8 mouse cellular contexts compared by ENCODE assay signal in the genomic region with DNA sequence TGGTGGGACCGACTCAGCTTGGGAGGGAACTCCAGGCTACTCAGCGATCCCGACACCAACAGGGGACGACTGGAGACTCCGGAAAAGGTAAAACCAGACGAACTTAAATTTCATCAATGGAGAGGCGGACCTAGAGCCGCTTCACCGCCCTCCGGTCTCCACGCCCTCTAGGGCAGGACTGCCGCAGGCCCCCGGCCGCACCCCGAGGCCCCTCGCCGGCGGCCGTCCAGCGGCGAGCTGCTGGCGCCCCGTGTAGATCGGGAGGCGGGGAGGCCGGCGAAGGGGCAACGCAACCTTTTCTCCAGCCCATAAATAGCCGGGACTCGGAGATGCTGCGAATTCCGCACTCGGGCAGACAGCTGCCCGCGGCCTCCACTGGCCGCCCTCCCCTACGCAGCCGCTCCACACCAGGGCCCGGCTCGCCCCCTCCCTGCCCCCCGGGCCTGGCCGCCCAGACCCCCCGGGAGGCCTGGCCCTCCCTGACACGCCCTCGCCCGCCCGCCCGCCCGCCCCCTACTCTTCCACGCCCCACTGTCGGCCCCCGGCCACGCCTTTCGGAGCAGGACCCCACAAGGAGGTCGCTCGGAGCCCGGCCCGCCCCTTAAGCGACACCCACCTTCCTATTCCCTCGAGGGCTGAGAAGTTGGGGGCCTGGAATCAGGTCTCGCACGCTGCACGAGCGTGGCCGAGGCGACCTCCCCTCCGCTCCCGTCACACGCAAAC. TPM values are rescaled to one million over a fixed set of nuclear protein-coding genes. Genes with fewer than 3 reads are reported as not detected.
A peak's percentile ranks its signal among the peaks of the same experiment; 100 is the strongest.
DNase-seq lines count a peak whose midpoint lies in the region; ATAC-seq lines count a peak whose summit lies in the region.

No protein-coding gene starts in this region.

- peak; percentile 66 for ATAC-seq in granulocyte monocyte progenitor cell, adult 5-6 weeks (replicated peaks; ENCODE audit: poor library complexity, severe bottlenecking)
- ATAC-seq in intestine, embryonic 16.5 days = peak; percentile 94
- peak; percentile 95 for ATAC-seq in limb, embryonic 11.5 days (ENCODE audit: insufficient number of reproducible peaks, low FRiP score, low TSS enrichment, low read depth)
- ATAC-seq in midbrain, embryonic 12.5 days (ENCODE audit: low FRiP score, low read depth) = peak; percentile 92

- H3K27ac ChIP-seq in embryonic facial prominence, embryonic 10.5 days (replicated peaks) = peak overlapping the region; percentile 96
- H3K27ac ChIP-seq in intestine, embryonic 16.5 days (ENCODE audit: low read length) = peak overlapping the region; percentile 97
- H3K27ac ChIP-seq in limb, embryonic 11.5 days (replicated peaks; ENCODE audit: low read depth, low read length) = peak overlapping the region; percentile 84
- H3K27ac ChIP-seq in midbrain, embryonic 12.5 days (replicated peaks) = peak overlapping the region; percentile 80

- H3K4me3 ChIP-seq in embryonic facial prominence, embryonic 10.5 days = peak overlapping the region; percentile 83
- peak overlapping the region; percentile 75 for H3K4me3 ChIP-seq in intestine, embryonic 16.5 days (ENCODE audit: low read length)
- peak overlapping the region; percentile 75 for H3K4me3 ChIP-seq in limb, embryonic 11.5 days (ENCODE audit: low read depth, low read length)
- H3K4me3 ChIP-seq in midbrain, embryonic 12.5 days = peak overlapping the region; percentile 76

- H3K27me3 ChIP-seq in embryonic facial prominence, embryonic 10.5 days (replicated peaks; ENCODE audit: low read depth, poor library complexity, severe bottlenecking) = no peaks in the 10 kb centered on the region
- H3K27me3 ChIP-seq in intestine, embryonic 16.5 days (replicated peaks; ENCODE audit: control insufficient read depth, insufficient read depth, low read length) = no peaks in the 10 kb centered on the region
- H3K27me3 ChIP-seq in limb, embryonic 11.5 days (ENCODE audit: control insufficient read depth, insufficient read depth, low read length) = no peaks in the 10 kb centered on the region
- H3K27me3 ChIP-seq in midbrain, embryonic 12.5 days = no peaks in the 10 kb centered on the region

- WGBS in embryonic facial prominence, embryonic 10.5 days = under 1% methylated on average over 68 of the region's 69 CpGs
- WGBS in intestine, embryonic 16.5 days = under 1% methylated on average over 60 of the region's 69 CpGs
- WGBS in limb, embryonic 11.5 days = under 1% methylated on average over 43 of the region's 69 CpGs
- WGBS in midbrain, embryonic 12.5 days = under 1% methylated on average over 59 of the region's 69 CpGs

- peak overlapping the region; percentile 77 for H3K4me2 ChIP-seq in intestine, embryonic 16.5 days (ENCODE audit: low read depth, low read length)
- peak overlapping the region; percentile 55 for H3K4me2 ChIP-seq in limb, embryonic 11.5 days (ENCODE audit: low read depth, severe bottlenecking)
- peak overlapping the region; percentile 63 for H3K4me2 ChIP-seq in midbrain, embryonic 12.5 days (replicated peaks)

- DNase-seq in right cerebral cortex, adult 18-20 months = peak; percentile 71
- DNase-seq in right cerebral cortex, postnatal 4 days = no peak
- peak; percentile 92 for DNase-seq in embryonic facial prominence, embryonic 10.5 days (ENCODE audit: low spot score)
- peak; percentile 90 for DNase-seq in limb, embryonic 11.5 days (ENCODE audit: low spot score)
- peak; percentile 55 to 67 for DNase-seq in spleen, postnatal 10 days (ENCODE audit: low spot score in 2 of 2)

- peak overlapping the region; percentile 87 for H3K9ac ChIP-seq in intestine, embryonic 16.5 days (ENCODE audit: low read depth, low read length)
- peak overlapping the region; percentile 81 for H3K9ac ChIP-seq in limb, embryonic 11.5 days (ENCODE audit: low read length)
- peak overlapping the region; percentile 75 for H3K9ac ChIP-seq in midbrain, embryonic 12.5 days (replicated peaks)

- no peaks in the 10 kb centered on the region for H3K9me3 ChIP-seq in embryonic facial prominence, embryonic 10.5 days
- H3K9me3 ChIP-seq in intestine, embryonic 16.5 days (ENCODE audit: control insufficient read depth, low read length) = no peaks in the 10 kb centered on the region
- no peaks in the 10 kb centered on the region for H3K9me3 ChIP-seq in limb, embryonic 11.5 days (ENCODE audit: control insufficient read depth, low read length)
- H3K9me3 ChIP-seq in midbrain, embryonic 12.5 days = no peaks in the 10 kb centered on the region

- peaks cover 21% of the 10 kb centered on the region for H3K4me1 ChIP-seq in embryonic facial prominence, embryonic 10.5 days
- peaks cover 18% of the 10 kb centered on the region for H3K4me1 ChIP-seq in intestine, embryonic 16.5 days (ENCODE audit: control insufficient read depth, insufficient read depth, low read length)
- 0 out of 2 replicates have a peak, but pooled peaks cover 3% of the 10 kb centered on the region for H3K4me1 ChIP-seq in limb, embryonic 11.5 days (ENCODE audit: control insufficient read depth, insufficient read depth, low read length)
- H3K4me1 ChIP-seq in midbrain, embryonic 12.5 days = peaks cover 16% of the 10 kb centered on the region

- no peaks in the 10 kb centered on the region for H3K36me3 ChIP-seq in embryonic facial prominence, embryonic 10.5 days (replicated peaks)
- no peaks in the 10 kb centered on the region for H3K36me3 ChIP-seq in intestine, embryonic 16.5 days (ENCODE audit: control insufficient read depth, insufficient read depth, low read length)
- no peaks in the 10 kb centered on the region for H3K36me3 ChIP-seq in limb, embryonic 11.5 days (ENCODE audit: control insufficient read depth, insufficient read depth, low read length)
- no peaks in the 10 kb centered on the region for H3K36me3 ChIP-seq in midbrain, embryonic 12.5 days

RNA-seq across cellular contexts. Expression of a gene that starts 0.4 kb away (rescaled TPM):
- polyA plus RNA-seq in embryonic facial prominence, embryonic 10.5 days (2016; fragmentation: Nextera tagmentation; extraction: Ambion mirVana) = 53.5 and 54.2 TPM in 2 replicates
- 34.3 and 48.5 TPM in 2 replicates for total RNA-seq in granulocyte monocyte progenitor cell, adult 5-6 weeks (2014; fragmentation: Nextera tagmentation)
- 49.3 and 67.1 TPM in 2 replicates for total RNA-seq in granulocyte monocyte progenitor cell, adult 5-6 weeks (2017)
- polyA plus RNA-seq in intestine, embryonic 16.5 days (2015; fragmentation: Nextera tagmentation; extraction: Ambion mirVana) = 122 and 130 TPM in 2 replicates
- polyA plus RNA-seq in limb, embryonic 11.5 days (2014; fragmentation: Nextera tagmentation; extraction: Ambion mirVana) = 69.3 and 70.7 TPM in 2 replicates
- 70.7 and 71.6 TPM in 2 replicates for polyA plus RNA-seq in midbrain, embryonic 12.5 days (2016; fragmentation: Nextera tagmentation; extraction: Ambion mirVana)
